Mouse (Mus musculus): ENCODE measurements around the gene Zbtb7b.

The Zbtb7b gene

DNA sequence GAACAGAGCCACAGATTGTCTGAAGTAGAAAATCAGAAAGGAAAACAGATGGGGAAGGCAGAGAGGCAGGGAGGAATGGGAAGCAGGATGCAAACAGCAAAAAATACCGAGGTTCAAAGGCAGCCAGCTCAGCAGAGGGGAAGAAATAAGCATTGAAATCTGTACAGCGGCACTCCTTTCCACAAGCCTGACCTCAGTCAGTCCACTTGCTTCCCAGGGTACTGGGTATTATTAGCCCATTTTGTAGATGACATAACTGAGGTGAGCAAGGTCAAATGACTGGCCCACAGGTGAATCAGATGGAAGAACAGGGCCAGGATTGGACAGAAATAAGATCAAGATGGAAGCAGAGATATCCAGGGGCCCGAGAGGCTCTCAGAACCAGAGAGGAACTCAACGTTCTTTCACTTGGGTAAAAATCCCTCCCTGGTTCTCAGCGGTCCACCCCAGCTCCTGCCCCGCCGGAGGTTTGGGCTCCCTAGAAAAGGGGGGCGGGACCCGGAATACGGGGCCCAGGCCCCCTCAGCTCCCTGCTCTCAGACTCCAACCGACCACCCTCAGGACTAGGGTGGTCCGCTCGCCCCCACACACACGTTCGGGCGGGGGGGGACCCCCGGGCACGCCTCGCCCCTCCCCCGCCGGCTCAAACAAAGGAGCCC, 57.4 kb downstream of the Zbtb7b start:
- DNase-seq (ENCODE audit: low spot score in 2 of 2) = no peak

DNA sequence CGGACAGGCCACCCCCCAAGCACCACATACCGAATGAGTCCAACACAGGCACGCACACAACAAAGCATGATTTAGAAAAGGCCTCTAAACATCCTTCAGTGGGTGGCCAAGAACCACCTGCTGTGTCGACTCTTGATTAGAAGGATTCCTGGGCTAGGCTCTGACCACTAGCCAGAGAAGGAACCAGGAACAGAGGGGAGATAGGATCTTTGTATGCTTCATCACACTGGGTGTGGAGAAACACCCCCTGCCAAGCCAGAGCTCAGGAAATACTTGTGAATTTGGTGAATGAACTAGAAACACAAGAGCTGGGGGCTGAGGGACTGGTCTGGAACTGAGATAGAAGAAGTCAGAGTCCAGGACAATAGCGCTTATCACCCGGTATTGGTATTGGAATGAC, 58.0 kb downstream of the Zbtb7b start:
- no peak for DNase-seq (ENCODE audit: low spot score in 2 of 2)

DNA sequence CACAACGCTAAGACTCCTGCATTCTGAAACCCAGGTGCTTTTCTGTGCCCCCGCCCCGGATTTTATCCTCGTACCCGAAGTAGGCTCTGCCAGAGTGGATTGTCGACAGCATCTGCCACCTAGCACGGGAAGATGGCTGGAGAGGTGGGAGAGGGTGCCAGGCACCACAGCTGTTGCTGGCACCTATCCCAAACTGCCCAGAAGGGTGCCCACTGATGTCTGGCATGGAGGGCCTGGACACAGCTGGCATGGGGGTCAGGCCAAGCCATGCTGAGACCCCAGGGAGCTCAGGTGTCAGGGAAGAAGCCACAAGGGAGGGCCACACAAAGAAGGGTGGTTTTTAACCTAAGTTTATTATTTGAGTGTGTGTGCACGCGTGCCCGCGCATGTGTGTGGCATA, 61.5 kb downstream of the Zbtb7b start:
- DNase-seq (ENCODE audit: low spot score in 2 of 2) = no peak

DNA sequence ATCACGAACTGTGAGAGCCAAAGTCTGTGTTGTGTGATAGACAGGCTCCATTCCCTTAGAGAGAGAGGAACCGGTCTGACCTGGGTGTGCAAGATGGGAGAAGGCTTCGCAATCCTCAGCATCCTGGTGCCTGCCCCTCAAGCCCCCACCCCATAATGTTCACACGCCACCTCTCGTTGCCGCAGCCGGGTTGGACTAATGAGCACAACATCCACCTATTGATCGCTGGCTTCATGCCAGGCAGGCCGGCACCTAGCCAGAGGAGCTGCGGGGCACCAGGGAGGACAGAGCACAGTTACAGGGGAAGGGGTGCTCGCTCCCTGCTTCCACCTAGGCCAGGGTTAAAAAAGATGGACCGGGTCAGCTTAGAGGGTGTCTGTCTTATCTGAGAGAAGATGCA, 62.1 kb downstream of the Zbtb7b start:
- no peak for DNase-seq (ENCODE audit: low spot score in 2 of 2)

DNA sequence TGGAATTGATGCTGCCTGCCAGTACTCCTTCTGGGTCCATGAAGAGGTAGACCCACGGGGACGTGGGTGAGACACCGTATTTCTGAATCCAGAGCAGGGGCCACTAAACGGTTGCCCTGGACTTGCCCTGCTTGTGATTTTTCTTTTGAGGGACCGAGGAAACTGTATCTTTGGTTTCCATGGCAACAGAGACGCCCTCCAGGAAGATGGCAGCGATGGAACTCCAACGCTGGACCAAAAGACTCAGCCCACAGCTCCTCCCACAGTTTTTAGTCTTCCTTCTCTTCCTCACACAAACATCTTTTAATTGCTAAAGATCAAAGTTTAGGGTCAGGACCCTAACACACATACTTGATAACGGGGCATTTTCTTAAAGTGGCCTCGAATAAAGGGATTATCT, 62.6 kb downstream of the Zbtb7b start:
- no peak for DNase-seq (ENCODE audit: low spot score in 2 of 2)

DNA sequence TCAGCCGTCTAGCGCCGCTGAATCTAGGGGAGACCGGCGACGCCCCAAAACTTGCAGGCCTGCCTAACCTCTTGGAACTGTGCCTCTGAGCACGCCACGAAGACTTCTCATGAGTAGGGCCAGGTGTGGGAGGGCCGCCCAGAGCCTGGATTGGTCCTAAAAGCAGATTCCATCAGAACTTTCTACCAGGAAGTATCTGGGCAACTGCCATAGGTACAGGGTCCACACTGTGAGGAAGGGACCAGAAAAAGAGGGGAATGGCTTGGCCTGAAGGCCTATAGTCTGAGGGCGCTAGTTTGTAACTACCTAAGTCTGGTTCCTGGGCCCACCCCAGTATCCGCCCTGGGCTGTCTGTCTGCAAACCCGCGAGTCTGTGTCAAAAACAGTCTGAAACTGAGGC, 63.0 kb downstream of the Zbtb7b start:
- DNase-seq (ENCODE audit: low spot score in 2 of 2) = no peak

DNA sequence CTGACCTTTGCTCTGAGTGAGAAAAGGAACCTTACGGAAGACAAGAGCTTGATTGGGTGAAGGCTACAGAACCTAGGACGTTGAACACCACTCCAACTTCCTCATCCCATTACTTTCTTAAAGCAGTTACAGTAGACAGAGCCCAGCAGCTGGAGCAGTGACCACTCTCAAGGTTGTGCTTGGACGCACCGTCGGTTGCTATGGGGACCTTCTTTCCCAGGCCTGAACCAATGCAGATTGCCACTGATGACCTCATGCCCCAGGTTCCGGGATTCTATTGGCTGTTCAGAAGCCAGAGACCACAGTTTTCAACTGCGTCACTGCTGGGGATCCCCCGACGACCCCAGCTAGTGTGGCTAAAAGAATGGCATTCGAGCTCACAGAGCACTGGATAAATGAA, 63.6 kb downstream of the Zbtb7b start:
- no peak for DNase-seq (ENCODE audit: low spot score in 2 of 2)

DNA sequence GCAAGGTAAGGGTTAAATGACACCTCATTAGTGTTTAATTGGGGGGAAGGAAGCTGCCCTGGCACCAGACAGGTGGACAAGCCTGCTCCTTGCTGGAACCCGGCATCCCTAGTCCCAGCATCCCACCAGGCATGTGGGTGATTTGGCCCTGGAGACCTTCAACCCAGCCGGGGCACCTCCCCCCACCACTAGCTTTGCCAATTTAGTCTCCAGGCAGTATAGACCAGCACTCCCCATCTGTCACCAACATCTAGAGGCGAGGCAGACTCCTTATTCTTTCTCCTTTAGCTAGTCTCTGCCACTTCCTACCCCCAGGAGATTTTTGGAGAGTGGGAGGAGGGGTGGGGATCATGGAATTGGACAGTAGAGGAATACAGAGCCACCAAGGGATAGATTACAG, 64.2 kb downstream of the Zbtb7b start:
- DNase-seq (ENCODE audit: low spot score in 2 of 2) = no peak

DNA sequence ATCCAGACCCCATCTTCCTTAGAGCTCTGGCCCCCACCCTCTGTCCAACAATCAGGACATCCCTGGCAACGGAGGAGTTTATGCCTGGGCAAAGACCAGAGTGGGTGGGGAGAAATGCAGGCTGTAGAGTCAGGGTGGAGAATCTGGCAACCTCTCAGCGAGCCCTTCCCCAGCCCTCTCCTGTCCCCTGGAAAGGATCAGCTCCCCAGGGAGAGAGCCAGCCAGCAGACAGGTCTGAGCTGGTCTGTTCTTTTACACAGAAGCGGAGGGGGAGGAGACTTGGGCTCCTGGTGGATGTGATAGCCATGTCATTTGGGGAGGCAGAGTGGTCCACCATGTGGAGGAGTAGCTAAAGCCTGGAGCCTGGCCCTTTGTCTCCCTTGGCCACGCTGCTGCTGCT, 66.0 kb downstream of the Zbtb7b start:
- DNase-seq (ENCODE audit: low spot score in 2 of 2) = no peak
